Mouse (Mus musculus): ENCODE data around the gene Mog. TPM values are rescaled to one million over a fixed set of nuclear protein-coding genes. Genes with fewer than 3 reads are reported as not detected.
"Not testable (repeated sequence)": the region's sequence is repeated elsewhere in the genome, so short reads cannot be mapped to it uniquely, and the experiment has no call there.

Mog gene
- polyA plus RNA-seq, 1 experiment from 2014 or later: 2.0 TPM

DNA sequence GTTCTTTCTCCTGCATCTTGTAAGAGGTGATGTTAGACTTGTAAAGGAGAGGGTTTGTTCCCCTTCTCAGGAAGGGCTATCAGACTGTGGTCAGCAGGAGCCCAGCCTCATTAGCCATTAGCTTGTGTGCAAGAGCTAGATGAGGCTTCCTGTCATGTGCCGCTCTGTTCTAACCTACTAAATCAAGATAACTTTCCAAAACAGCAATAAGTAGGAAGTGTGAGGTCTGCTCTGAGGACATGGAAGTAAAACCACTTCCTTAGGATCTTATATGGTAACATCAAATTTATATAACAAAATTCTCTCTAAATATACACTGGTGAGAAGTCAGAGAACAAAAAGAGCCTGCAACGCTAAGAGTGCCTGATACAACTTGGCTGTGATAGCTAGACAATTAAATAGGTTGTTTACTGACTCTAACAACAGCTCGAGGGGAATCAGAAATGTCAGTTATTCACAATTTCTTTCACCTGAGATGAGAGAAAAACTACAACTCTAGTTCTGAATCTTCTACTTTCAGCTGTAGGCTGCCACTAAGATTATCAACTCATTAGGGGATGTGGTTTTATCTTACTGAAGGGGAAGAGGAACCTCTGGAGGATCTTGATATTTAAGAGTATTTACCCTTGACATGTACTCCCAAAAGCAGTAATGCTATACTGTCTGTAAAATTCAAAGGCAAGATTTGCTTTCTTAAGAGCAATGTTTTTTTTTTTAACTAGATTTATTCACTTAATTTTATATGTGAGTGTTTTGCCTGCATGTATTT, 30.7 kb downstream of the Mog start:
- H3K9ac ChIP-seq (ENCODE audit: low read depth, low read length): no peak overlapping the region
- H3K4me3 ChIP-seq (ENCODE audit: low read depth, low read length): no peak overlapping the region
- no peak overlapping the region for H3K4me2 ChIP-seq (ENCODE audit: low read length)
- no peak overlapping the region for H3K27ac ChIP-seq (ENCODE audit: low read length)
- peaks cover 22% of the 10 kb centered on the region for H3K27me3 ChIP-seq (ENCODE audit: control insufficient read depth, insufficient read depth, low read depth, low read length)
- H3K36me3 ChIP-seq (ENCODE audit: control insufficient read depth, insufficient read depth, low read length): no peaks in the 10 kb centered on the region
- H3K9me3 ChIP-seq (replicated peaks; ENCODE audit: control insufficient read depth, low read length, poor library complexity, severe bottlenecking): no peaks in the 10 kb centered on the region
- no peaks in the 10 kb centered on the region for H3K4me1 ChIP-seq (ENCODE audit: control insufficient read depth, insufficient read depth, low read length)
- WGBS: 87% methylated on average over 3 of the region's 3 CpGs
- no peak for ATAC-seq

DNA sequence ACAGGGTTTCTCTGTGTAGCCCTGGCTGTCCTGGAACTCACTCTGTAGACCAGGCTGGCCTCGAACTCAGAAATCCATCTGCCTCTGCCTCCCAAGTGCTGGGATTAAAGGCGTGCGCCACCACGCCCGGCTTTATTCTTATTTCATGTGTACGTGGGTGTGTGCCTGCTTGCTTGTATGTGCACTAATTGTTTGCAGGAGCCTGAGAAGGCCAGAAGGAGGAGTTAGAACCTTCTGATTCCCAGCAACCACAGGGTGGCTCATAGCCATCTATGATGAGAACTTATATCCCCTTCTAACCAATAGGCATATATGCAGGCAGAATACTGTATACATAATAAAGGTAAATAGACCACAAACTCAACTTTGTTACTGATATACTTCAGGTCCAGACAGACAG, 32.6 kb downstream of the Mog start:
- not testable (repeated sequence) for H3K9ac ChIP-seq (ENCODE audit: low read depth, low read length); H3K4me3 ChIP-seq (ENCODE audit: low read depth, low read length); ATAC-seq; H3K9me3 ChIP-seq (replicated peaks; ENCODE audit: control insufficient read depth, low read length, poor library complexity, severe bottlenecking); H3K4me2 ChIP-seq (ENCODE audit: low read length); H3K36me3 ChIP-seq (ENCODE audit: control insufficient read depth, insufficient read depth, low read length); H3K27ac ChIP-seq (ENCODE audit: low read length); H3K4me1 ChIP-seq (ENCODE audit: control insufficient read depth, insufficient read depth, low read length)
- peaks cover 23% of the 10 kb centered on the region for H3K27me3 ChIP-seq (ENCODE audit: control insufficient read depth, insufficient read depth, low read depth, low read length)
- 97% methylated on average over 6 of the region's 6 CpGs for WGBS

DNA sequence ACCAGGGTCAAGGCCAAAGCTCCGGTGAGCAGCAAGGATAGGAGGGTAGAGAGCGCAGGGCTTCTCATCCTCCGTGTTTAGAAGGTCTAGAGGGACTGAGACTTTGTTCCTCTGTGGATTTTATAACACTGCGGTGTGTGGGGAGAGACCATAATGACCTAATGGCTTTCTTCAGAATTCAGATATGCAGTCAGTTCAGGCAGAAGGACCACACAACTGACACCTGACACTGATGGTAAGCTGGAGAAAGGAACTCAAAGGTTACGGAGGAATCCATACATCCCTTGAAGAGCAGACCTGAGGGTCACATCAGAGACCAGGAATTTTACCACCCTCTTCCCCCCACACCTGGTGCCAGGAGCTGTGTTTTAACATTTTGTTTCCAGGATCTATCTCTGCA, 33.8 kb downstream of the Mog start, which contains the start of gene H2-M5:
H2-M5 (minus strand) TSS at position 101 of the 400 bp plus-strand sequence.
- WGBS: 21% methylated on average over 5 of the region's 5 CpGs
- ATAC-seq: no peak
- no peaks in the 10 kb centered on the region for H3K9me3 ChIP-seq (replicated peaks; ENCODE audit: control insufficient read depth, low read length, poor library complexity, severe bottlenecking)
- H3K4me3 ChIP-seq (ENCODE audit: low read depth, low read length): 0 out of 2 replicates have a peak within 1 kb of the TSS, but pooled peaks have one; percentile 10
- H3K27ac ChIP-seq (ENCODE audit: low read length): no peak within 1 kb of the TSS
- H3K36me3 ChIP-seq (ENCODE audit: control insufficient read depth, insufficient read depth, low read length): no peaks in the 10 kb centered on the region
- peaks cover 23% of the 10 kb centered on the region for H3K27me3 ChIP-seq (ENCODE audit: control insufficient read depth, insufficient read depth, low read depth, low read length)
- H3K4me2 ChIP-seq (ENCODE audit: low read length): peak within 1 kb of the TSS; percentile 27
- H3K9ac ChIP-seq (ENCODE audit: low read depth, low read length): no peak within 1 kb of the TSS
- H3K4me1 ChIP-seq (ENCODE audit: control insufficient read depth, insufficient read depth, low read length): no peaks in the 10 kb centered on the region

DNA sequence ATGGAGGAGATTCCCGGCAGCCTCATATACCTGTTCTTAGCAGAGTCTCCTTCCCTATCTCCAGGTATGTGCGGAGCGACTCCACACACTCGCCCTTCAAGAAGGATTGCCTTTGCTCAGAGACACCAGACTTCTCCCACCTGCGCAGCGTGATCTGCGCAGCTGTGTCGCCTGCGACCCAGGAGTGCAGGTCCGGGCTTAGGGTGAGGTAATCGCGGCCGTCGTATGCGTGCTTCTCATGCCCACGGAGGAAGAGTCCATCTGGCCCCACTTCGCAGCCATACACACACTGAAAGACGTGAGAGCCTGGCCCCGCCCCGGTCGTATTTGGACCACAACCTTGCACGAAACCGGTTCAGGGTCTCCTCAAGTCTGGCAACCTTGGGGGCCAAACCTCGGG, 34.7 kb downstream of the Mog start:
- H3K4me3 ChIP-seq (ENCODE audit: low read depth, low read length): 0 out of 2 replicates have a peak overlapping the region, but pooled peaks have one; percentile 10
- no peak overlapping the region for H3K27ac ChIP-seq (ENCODE audit: low read length)
- H3K36me3 ChIP-seq (ENCODE audit: control insufficient read depth, insufficient read depth, low read length): no peaks in the 10 kb centered on the region
- no peak overlapping the region for H3K9ac ChIP-seq (ENCODE audit: low read depth, low read length)
- 9% methylated on average over 24 of the region's 24 CpGs for WGBS
- peaks cover 23% of the 10 kb centered on the region for H3K27me3 ChIP-seq (ENCODE audit: control insufficient read depth, insufficient read depth, low read depth, low read length)
- ATAC-seq: peak; percentile 56; the same call in 1 of the 2 replicates
- H3K4me1 ChIP-seq (ENCODE audit: control insufficient read depth, insufficient read depth, low read length): no peaks in the 10 kb centered on the region
- H3K4me2 ChIP-seq (ENCODE audit: low read length): peak overlapping the region; percentile 27
- no peaks in the 10 kb centered on the region for H3K9me3 ChIP-seq (replicated peaks; ENCODE audit: control insufficient read depth, low read length, poor library complexity, severe bottlenecking)

DNA sequence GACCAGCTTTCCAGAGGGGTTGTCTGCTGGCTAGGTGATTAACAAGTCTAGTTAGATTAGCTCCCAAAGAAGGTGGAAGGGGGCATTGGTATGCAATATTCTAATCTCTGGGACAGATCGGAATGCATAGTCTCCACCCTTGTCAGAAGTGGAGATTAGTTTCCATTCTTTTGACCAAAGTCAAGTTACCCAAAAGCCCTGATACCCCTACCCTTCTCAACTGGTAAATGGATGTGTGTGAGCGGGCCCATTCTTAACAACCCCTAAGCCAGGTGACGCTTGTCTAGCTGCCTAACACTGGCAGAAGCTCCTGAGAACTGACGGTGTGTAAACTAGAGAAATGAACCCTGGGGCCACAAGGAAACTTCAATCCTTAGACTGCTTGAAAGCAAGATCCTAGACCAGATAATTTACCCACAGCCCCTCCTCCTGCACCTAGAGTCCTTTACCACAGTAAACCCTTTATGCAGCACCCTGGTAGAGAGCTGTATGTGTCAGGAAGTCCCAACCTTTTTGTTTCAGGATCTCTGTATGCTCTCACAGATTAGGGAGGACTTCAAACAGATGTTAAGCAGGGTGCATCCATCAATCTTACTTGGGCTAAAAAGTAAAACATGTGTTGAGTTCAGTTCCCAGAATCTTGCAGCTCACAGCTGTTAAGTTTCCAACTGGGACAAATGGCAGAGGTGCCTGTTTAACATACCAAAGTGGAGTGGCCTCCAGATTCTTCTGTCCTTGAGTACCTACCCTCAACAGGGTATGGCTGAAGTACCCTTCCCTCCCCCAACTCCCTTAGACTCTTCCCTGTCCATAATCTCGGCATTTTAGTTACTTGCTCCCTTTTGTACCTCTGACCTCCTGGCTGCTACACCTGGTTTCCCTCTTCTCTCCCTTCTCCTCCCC, 40.7 kb downstream of the Mog start:
- no peak overlapping the region for H3K4me2 ChIP-seq (ENCODE audit: low read length)
- no peaks in the 10 kb centered on the region for H3K36me3 ChIP-seq (ENCODE audit: control insufficient read depth, insufficient read depth, low read length)
- ATAC-seq: no peak
- H3K9me3 ChIP-seq (replicated peaks; ENCODE audit: control insufficient read depth, low read length, poor library complexity, severe bottlenecking): no peaks in the 10 kb centered on the region
- no peaks in the 10 kb centered on the region for H3K4me1 ChIP-seq (ENCODE audit: control insufficient read depth, insufficient read depth, low read length)
- H3K4me3 ChIP-seq (ENCODE audit: low read depth, low read length): no peak overlapping the region
- peaks cover 1% of the 10 kb centered on the region for H3K27me3 ChIP-seq (ENCODE audit: control insufficient read depth, insufficient read depth, low read depth, low read length)
- WGBS: 32% methylated on average over 5 of the region's 5 CpGs
- no peak overlapping the region for H3K27ac ChIP-seq (ENCODE audit: low read length)
- H3K9ac ChIP-seq (ENCODE audit: low read depth, low read length): no peak overlapping the region

DNA sequence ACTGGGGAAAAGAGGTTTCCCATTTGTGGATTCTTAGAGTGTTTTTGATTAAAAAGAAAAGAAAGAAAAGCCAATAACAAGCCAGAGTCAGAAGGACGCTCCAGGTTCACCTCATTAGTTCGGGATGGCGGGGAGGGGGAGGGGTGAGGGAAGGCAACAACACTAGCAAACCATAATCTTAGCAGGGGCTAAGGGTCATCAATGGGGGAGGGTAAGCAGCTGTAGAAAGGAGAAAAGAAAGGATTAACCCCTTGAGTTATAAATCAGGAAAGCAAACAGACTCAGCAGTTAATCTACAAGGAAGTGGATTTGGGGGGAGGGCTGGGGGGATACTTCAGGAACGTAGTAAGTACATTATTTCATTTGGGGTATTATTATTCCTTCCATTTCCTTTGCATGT, 41.4 kb downstream of the Mog start:
- no peak for ATAC-seq
- 5% methylated on average over 4 of the region's 4 CpGs for WGBS
- H3K4me2 ChIP-seq (ENCODE audit: low read length): no peak overlapping the region

DNA sequence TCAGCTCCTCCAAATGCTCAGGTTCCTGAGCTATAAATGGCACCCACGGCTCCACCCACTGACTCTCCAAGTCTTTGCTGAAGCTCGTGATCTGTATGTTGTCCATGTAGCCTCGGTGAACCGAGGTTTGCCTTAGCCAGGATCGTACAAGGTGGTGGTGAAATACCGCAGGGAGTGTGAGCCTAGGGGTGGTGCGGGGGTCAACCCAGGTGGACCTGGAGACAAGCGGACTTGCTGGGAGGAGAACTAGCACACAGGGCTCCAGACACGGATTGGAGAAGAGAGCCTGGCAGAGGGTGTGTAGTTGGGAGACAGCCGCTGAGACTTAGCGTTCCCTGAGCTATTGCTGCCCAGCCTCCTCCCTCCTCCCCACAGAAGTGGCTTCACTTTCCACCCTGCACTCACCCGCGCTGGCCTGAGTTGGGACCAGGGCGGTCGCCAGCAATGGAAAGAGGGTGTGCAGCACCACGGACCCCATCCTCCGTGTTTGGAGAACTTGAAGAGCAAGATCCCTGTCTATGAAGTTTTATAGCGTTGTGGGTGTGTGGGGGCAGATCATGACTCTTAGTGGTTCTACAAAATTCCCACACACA, 41.9 kb downstream of the Mog start, which contains the start of gene 2410137M14Rik:
2410137M14Rik (minus strand) TSS at position 17 of the 593 bp plus-strand sequence.
- Histone ChIP-seq H3K4me2 (ENCODE audit: low read length) (no peak within 1 kb of the TSS), H3K4me1 (ENCODE audit: control insufficient read depth, insufficient read depth, low read length) (no peaks in the 10 kb centered on the region), H3K9me3 (replicated peaks; ENCODE audit: control insufficient read depth, low read length, poor library complexity, severe bottlenecking) (no peaks in the 10 kb centered on the region), H3K4me3 (ENCODE audit: low read depth, low read length) (no peak within 1 kb of the TSS), H3K36me3 (ENCODE audit: control insufficient read depth, insufficient read depth, low read length) (no peaks in the 10 kb centered on the region), H3K27me3 (ENCODE audit: control insufficient read depth, insufficient read depth, low read depth, low read length) (no peaks in the 10 kb centered on the region; the same call in none of the 2 replicates), H3K27ac (ENCODE audit: low read length) (no peak within 1 kb of the TSS), H3K9ac (ENCODE audit: low read depth, low read length) (no peak within 1 kb of the TSS)
- no peak for ATAC-seq
- WGBS: 15% methylated on average over 18 of the region's 18 CpGs

More for the DNA sequence above, 41.4 kb downstream of the Mog start:
- H3K27me3 ChIP-seq (ENCODE audit: control insufficient read depth, insufficient read depth, low read depth, low read length): no peaks in the 10 kb centered on the region; the same call in none of the 2 replicates
- H3K36me3 ChIP-seq (ENCODE audit: control insufficient read depth, insufficient read depth, low read length): no peaks in the 10 kb centered on the region
- H3K4me1 ChIP-seq (ENCODE audit: control insufficient read depth, insufficient read depth, low read length): no peaks in the 10 kb centered on the region
- no peak overlapping the region for H3K27ac ChIP-seq (ENCODE audit: low read length)
- H3K4me3 ChIP-seq (ENCODE audit: low read depth, low read length): no peak overlapping the region
- no peaks in the 10 kb centered on the region for H3K9me3 ChIP-seq (replicated peaks; ENCODE audit: control insufficient read depth, low read length, poor library complexity, severe bottlenecking)
- H3K9ac ChIP-seq (ENCODE audit: low read depth, low read length): no peak overlapping the region

DNA sequence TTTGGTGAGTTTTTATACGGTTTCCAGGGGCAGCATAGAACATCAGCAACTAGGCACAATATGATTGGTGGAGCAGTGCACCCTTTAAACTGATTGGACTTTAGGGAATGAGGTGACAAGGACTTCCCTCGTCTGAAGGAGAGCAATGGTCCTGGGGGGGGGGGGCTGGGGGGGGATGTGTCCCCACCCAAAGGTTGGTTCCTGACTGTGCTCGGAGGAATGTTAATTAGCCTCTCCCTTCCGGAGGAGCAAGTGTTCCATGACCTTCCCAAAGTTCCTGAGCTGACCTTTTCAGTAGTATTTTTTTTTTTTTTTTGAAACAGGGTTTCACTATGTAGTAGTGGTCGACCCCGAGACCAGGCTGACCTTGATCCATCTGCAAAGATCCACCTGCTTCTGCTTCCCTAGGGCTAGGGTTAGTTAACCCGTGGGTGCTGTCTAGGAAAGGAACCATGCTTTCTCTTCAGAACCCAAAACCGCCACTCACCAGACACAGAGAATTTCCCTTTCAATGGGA, 49.9 kb downstream of the Mog start:
- H3K9ac ChIP-seq (ENCODE audit: low read depth, low read length): no peak overlapping the region
- ATAC-seq: no peak
- no peak overlapping the region for H3K4me2 ChIP-seq (ENCODE audit: low read length)
- H3K27me3 ChIP-seq (ENCODE audit: control insufficient read depth, insufficient read depth, low read depth, low read length): no peaks in the 10 kb centered on the region
- WGBS: 81% methylated on average over 8 of the region's 8 CpGs
- H3K27ac ChIP-seq (ENCODE audit: low read length): no peak overlapping the region
- H3K4me1 ChIP-seq (ENCODE audit: control insufficient read depth, insufficient read depth, low read length): no peaks in the 10 kb centered on the region
- no peaks in the 10 kb centered on the region for H3K36me3 ChIP-seq (ENCODE audit: control insufficient read depth, insufficient read depth, low read length)
- H3K9me3 ChIP-seq (replicated peaks; ENCODE audit: control insufficient read depth, low read length, poor library complexity, severe bottlenecking): no peaks in the 10 kb centered on the region
- no peak overlapping the region for H3K4me3 ChIP-seq (ENCODE audit: low read depth, low read length)

Measured in midbrain, embryonic 16.5 days (tissue).